Mouse (Mus musculus) T-helper 1 cell (primary cell): ENCODE results near the gene Smn1.
"Not testable (repeated sequence)": the region's sequence is repeated elsewhere in the genome, so short reads cannot be mapped to it uniquely, and the experiment has no call there.

Experiments
- in situ Hi-C: fragments of 300-600 bp; cut with MboI, MseI; formaldehyde crosslinking; loops from one replicate; pipeline ENCODE4 v1.15.1; 2025; ENCODE audit warnings: high pct_unique_total_duplicates

The Smn1 gene

GRCm38 (mm10) chr13:100124423-100125257 is at the start of gene Smn1:
Smn1 (plus strand) TSS chr13:100124852.
- in situ Hi-C loops: no loop called here

- in situ Hi-C loops: loop anchor here (5.0 to 25.0 kb wide), 4 partner anchors 67 to 1837 kb away; partner anchors contain the start of genes Ankra2, Gtf2h2 and Utp15
Measured at GRCm38 (mm10) chr13:100098808-100099207, 25.8 kb upstream of the Smn1 start.

DNA sequence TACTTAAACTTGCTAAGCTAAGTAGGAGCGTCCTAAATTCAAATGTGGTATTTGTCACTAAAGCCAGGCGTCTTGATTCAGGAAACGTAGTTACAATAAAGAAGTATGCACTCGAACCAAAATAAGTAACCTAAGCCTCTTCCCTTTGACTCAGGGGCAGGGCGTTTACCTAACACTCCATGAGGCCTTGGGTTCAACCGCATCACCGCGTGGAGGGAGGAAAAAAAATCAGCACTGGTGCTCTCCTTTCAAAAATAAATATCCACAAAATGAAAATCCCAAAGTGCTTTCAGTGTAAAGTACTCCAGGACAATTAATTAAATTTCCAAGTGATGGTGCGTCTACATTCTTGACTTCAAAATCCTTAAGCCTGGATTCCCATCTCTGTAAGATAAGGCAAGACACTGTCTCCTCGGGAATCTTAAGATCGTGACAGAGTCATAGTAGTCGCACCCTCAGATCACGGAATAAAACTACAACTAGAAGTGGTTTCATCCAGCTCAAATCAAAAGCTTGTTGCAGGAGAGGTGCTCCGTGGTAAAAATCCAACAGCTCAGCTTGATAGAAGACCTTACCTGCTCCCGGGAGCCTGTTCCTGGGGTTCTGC is 21.5 kb upstream of the Smn1 start:
- in situ Hi-C loops: no loop called here

GRCm38 (mm10) chr13:100103748-100104254 is 20.9 kb upstream of the Smn1 start, which contains the start of gene Bdp1:
Bdp1 (minus strand) TSS chr13:100104070.
- in situ Hi-C loops: no loop called here

DNA sequence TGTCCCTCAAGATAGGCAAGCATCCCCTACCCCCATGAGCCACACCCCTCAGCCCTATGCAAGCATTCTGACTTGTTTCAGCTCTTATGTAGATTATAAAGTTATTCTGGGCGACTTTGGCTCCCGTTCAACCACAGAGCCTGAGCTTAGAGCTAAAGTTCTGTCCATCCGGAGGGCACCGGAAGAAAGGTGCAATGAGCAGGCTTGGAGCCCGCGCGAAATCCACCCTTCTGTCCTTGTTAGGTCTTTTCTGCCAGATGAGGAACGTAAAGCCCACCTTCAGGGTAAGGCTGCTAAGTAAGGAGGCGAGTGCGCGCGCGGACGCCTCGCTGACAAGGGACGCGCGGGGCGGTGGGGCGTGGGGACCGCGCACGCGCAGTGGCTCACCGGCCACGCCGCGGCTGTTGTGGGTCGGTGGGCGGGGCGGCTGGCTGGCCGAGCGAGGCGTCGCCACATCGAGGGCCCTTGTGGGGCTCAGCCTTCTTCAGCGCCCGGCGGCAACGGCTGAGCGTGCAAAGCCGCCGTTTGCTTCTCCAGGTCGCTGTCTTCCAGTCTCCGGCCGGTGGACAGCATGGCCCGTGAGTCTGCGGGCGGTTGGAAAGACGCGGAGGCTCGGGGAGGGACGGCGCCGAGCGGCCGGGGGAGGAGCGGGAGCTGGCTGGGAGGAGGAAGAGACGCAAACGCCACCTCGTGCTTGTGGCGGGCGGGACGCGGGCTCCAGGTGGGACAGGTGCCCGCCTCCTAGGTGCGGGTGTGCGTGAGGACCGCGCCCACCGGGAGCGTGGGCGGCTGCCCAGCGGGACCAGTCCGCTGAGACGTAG is 16.8 kb upstream of the Smn1 start, which contains the start of gene Serf1:
Serf1 (plus strand) TSS at position 361 of the 821 bp plus-strand sequence.
- in situ Hi-C loops: no loop called here

DNA sequence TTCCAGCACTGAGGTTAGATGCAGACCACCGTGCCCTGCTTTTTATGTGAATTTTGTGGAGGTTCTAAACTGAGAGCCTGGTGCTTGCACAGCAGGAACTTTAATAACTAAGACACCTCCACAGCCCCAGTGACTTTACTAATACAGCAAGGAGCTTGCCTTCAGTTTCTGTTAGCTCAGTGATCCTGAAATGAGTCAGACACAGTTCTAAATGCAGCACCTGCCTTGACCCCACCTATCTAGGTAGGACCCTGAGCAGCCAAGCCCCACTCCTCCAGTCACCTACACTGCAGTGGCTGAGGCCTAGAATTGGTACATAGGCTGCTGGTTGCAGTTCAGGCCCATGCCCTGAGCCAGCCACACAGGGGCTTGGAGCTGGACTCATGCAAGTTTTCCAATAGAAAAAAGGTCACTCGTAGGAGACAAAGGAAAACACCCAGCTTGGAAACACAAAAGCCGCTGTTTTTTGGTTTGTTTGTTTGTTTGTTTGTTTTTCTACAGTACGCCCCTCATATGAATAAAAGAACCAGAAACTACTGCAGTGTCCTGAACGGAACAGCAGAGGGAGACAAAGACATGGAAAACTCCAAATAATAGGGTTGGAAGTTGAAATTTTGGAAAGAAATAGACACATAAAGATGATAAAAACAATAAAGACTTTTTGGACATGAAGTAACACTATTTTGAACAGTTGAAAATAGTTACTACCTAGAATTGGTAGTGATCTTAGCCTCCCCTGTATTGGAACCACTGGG is 12.3 kb upstream of the Smn1 start:
- in situ Hi-C loops: no loop called here

GRCm38 (mm10) chr13:100123970-100124369 is 682 bp upstream of the Smn1 start:
- in situ Hi-C loops: no loop called here

DNA sequence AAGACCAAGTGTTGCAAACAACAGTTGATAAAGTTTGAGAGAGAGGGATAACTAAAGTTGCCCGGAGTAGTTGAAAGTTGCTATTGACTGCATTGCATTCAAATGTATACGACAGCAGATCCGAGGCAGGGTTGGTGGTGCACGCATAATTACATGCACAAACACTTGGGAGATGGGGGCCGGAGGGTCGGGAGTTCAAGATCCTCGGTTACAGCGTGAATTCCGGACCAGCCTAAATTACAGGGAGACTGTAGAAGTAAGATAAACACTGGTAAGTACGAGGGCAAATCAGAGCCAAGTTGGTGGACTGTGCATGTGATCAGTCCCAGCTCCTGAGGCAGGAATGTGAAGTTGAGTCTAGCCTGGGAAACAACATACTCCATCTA is 599 bp downstream of the Smn1 start:
- in situ Hi-C loops: no loop called here

DNA sequence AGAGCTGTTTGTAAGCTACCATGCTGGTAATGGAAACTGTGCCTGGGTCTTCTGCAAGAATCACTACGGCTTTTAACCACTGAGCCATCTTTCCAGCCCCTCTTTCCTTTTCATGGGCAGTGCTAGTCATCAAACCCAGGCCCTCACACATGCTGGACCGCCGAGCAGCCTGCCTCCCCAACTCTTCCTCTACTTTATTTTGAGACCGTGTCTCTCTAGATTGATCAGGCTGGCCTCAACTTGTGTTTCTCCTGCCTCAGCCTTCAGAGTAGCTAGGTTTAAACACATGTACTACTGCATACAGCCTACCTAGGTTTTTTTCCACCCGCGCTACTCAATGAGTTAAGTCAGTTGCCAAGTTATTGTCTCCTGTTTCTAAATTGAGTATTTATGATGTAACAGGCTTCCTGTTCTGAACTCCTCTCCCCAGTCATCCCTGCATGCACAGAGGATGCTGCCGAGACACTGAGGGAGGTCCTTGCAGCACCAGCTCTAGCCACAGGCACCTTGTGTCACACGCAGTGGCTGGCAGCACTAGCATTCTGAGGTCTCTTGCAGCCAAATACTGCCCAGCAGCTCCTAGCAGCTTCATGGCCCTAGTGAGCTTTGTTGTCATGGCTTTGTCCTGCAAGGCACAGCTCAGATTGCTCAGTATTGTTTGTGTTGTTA is 17.1 kb downstream of the Smn1 start:
- in situ Hi-C loops: no loop called here

GRCm38 (mm10) chr13:100152659-100153058 is 28.0 kb downstream of the Smn1 start:
- in situ Hi-C loops: no loop called here

GRCm38 (mm10) chr13:100156624-100157023 is 32.0 kb downstream of the Smn1 start:
- in situ Hi-C loops: no loop called here

- in situ Hi-C loops: not testable (repeated sequence)
Measured at GRCm38 (mm10) chr13:100161171-100161870, 36.7 kb downstream of the Smn1 start.

- in situ Hi-C loops: not testable (repeated sequence)
Measured at GRCm38 (mm10) chr13:100162467-100162866, 37.8 kb downstream of the Smn1 start.

DNA sequence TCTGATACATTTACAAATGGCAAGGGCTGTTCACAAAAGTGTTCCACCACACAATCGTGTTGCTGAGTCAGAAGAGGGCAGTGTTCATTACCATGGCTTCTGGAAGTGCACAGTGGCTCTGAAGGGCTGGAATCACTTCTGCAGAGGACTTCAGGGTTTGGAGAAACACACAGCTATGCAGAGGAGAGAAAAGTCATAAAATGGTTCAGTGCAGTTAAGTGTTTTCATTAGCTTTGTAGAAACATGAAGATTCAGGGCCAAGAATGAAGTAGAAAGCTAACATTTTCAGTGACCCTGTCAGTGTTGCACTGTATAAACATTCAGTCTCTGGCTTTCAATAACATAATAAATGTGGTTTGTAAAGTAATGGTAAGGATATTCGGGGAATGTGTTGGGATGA is 41.7 kb downstream of the Smn1 start:
- in situ Hi-C loops: not testable (repeated sequence)

DNA sequence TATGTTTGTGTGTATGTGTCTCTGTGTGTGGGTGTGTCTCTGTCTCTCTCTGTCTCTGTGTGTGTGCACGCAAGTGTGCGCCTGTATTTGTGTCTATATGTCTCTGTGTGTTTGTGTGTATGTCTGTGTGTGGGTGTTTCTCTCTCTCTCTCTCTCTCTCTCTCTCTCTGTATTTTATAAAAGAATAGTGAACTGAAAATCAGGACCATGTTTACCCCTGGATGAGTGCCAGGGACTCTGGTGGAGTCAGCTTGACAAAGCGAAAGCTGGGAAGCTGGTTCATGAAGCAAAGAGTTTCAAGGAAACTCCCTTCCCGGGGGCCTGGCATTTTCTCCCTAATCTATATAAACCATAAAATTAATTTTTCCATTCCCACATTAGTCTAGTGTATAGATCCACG is 49.7 kb downstream of the Smn1 start:
- in situ Hi-C loops: not testable (repeated sequence)

DNA sequence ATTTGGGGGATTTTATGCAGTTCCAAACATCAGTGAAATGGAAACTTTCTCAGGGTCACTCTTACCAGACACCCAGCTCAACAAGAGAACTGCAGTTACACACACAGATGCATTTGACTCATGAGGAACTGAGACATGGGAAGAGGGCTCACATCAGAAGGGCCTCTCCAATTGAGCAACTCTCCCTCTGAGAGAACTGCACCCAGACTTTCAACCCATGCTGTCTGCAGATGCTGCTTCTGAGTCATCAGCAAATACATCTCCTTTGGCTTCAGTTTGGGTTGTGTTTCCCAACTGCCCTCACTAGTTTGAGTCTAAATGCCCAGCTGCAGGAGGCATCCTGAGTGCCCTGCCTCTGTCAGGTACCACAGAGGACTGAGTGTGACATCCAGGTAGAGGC is 58.5 kb downstream of the Smn1 start:
- in situ Hi-C loops: not testable (repeated sequence)
